Mouse (Mus musculus): ENCODE data around the gene Klhdc3. TPM values are rescaled to one million over a fixed set of nuclear protein-coding genes. Genes with fewer than 3 reads are reported as not detected.
A peak's percentile ranks its signal among the peaks of the same experiment; 100 is the strongest.

Klhdc3 gene
- polyA plus RNA-seq, 1 experiment from 2014 or later: 122 TPM

DNA sequence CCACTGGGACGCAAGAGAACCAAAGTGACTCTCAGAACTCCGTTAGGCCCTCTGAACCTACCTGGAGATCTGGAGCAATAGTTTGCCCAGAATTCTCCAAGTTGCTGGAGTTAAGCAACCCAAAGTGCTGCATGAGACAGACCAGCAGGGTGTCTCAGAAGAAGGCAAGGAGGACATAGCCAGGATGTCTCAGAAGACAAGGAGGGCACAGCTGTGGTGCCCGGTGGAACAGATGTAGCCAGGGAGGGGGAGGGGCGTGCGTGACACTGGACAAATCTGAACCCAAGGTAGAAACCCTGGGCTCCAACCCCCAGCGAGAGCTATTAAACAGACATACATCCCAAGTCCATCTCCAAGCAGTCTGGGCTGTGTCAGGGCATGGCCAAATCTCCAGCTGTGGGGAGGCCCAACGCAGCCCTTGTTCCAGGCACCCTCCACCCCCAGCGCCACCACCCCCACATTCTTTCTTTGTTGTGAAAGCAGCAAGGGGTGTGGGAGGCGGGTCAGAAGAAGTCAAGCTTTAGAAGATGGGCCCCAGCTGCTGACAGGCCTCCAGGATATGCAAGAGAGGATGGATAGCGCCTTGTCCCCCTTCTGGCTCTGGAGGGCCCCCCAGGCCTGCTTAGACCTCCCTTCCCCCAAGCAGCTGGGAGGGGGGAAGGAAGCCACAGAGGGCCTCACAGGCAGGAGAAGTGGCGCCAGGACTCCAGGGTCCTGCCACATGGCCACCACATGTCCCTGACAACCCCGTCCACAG, 50.9 kb downstream of the Klhdc3 start:
- Histone ChIP-seq H3K27me3 (no peaks in the 10 kb centered on the region), H3K4me1 (peaks cover 52% of the 10 kb centered on the region), H3K9me3 (no peaks in the 10 kb centered on the region), H3K4me2 (peak overlapping the region; percentile 71), H3K9ac (peak overlapping the region; percentile 99), H3K27ac (peak overlapping the region; percentile 99), H3K4me3 (peak overlapping the region; percentile 97), H3K36me3 (0 out of 2 replicates have a peak, but pooled peaks cover 5% of the 10 kb centered on the region)
- 9% methylated on average over 12 of the region's 12 CpGs for WGBS
- peak; percentile 92 for ATAC-seq (ENCODE audit: borderline replicate concordance, extremely low read depth, low FRiP score, low TSS enrichment)

DNA sequence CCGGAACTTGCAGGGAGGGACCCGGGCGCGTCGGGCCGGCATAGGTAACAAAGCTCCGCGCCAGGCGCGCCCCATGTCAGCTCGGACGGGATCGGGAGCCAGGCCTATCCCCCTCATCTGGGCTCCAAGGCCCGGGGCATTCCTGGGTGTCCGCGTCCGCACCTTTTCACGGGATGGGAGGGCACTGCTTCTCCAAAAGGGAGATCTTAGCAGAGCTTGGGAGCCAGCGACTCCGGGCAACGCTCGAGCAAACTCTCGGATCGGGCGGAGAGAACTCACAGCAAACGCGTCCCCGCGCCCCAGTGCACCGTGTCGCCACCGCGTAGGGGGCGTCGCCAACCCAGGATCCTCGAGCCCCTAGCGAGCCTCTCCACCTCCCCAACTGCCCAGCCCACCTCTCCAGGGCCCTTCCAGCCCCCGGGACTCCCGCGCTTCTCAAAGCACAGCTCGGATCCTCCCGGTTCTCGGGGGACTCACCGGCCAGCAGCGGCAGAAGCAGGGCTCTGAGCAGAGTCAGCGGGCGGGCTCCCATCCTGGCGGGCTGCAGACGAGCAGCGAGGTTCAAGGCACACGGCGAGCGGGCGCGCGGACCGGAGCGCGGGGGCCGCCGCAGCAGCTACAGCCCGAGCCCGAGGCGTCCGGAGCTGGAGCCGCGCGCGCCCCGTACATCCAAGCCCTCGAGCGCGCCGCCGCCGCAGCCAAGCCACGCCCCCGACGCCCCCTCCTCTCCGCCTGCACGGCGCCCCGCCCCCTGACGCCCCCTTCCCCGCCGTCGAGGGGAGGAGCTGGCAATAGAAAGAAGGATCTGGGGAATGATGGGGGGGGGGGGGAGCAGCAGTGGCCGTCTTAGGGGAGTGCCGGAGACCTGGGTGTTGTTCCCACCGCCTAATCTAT, 51.7 kb downstream of the Klhdc3 start, which contains the start of gene Ptk7:
TSS of gene Ptk7 (minus strand) at position 714 of the 894 bp plus-strand sequence.
- H3K9me3 ChIP-seq: no peaks in the 10 kb centered on the region
- 0 out of 2 replicates have a peak, but pooled peaks cover 5% of the 10 kb centered on the region for H3K36me3 ChIP-seq
- peak; percentile 77 for ATAC-seq (ENCODE audit: borderline replicate concordance, extremely low read depth, low FRiP score, low TSS enrichment)
- H3K27me3 ChIP-seq: no peaks in the 10 kb centered on the region
- peak within 1 kb of the TSS; percentile 71 for H3K4me2 ChIP-seq
- peak within 1 kb of the TSS; percentile 99 for H3K9ac ChIP-seq
- WGBS: under 1% methylated on average over 76 of the region's 90 CpGs
- peak within 1 kb of the TSS; percentile 97 for H3K4me3 ChIP-seq
- H3K4me1 ChIP-seq: peaks cover 61% of the 10 kb centered on the region
- peak within 1 kb of the TSS; percentile 99 for H3K27ac ChIP-seq

DNA sequence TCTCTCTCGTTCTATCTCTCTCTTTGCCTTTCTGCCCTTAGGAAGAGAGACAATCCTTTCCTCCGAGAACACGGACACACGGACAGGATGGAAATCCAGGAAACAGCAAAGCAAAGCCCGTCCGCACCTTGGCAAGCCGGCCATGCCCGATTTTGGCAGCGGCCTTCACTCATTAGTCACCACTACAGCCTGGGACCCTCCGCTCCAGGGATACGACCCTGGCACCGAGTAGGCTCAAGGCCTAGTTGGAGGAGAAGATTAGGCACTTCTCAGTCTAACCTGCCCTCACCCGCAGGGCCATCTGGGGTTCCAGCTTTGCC, 52.3 kb downstream of the Klhdc3 start:
- H3K4me3 ChIP-seq: peak overlapping the region; percentile 97
- WGBS: 1% methylated on average over 13 of the region's 13 CpGs
- peak overlapping the region; percentile 71 for H3K4me2 ChIP-seq
- H3K9ac ChIP-seq: peak overlapping the region; percentile 99
- H3K36me3 ChIP-seq: 0 out of 2 replicates have a peak, but pooled peaks cover 5% of the 10 kb centered on the region
- H3K27ac ChIP-seq: peak overlapping the region; percentile 99
- peaks cover 67% of the 10 kb centered on the region for H3K4me1 ChIP-seq
- no peak for ATAC-seq (ENCODE audit: borderline replicate concordance, extremely low read depth, low FRiP score, low TSS enrichment)
- H3K27me3 ChIP-seq: no peaks in the 10 kb centered on the region
- no peaks in the 10 kb centered on the region for H3K9me3 ChIP-seq

DNA sequence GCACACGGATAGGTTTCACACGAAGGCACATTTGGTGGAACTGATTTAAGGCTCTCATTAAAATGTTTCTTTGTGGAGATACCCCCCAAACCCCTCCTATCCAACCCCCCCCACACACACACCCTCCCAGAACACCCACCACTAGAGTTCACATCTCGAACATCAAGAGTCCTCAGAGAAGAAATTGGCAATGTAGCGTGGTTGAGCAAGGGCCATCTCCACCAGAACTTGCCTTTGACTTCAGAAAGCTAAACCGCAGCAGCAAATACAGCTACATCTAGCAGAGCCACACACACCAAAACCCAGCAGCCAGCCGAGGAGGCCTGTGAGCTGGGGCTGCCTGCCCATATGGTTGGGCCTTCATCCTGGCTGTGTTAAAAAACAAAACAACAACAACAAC, 53.3 kb downstream of the Klhdc3 start:
- H3K27ac ChIP-seq: peak overlapping the region; percentile 99
- H3K9me3 ChIP-seq: no peaks in the 10 kb centered on the region
- peak overlapping the region; percentile 99 for H3K9ac ChIP-seq
- H3K4me1 ChIP-seq: peaks cover 76% of the 10 kb centered on the region
- 23% methylated on average over 6 of the region's 6 CpGs for WGBS
- H3K27me3 ChIP-seq: no peaks in the 10 kb centered on the region
- peak overlapping the region; percentile 97 for H3K4me3 ChIP-seq
- H3K36me3 ChIP-seq: 0 out of 2 replicates have a peak, but pooled peaks cover 5% of the 10 kb centered on the region
- H3K4me2 ChIP-seq: peak overlapping the region; percentile 71
- ATAC-seq (ENCODE audit: borderline replicate concordance, extremely low read depth, low FRiP score, low TSS enrichment): no peak

DNA sequence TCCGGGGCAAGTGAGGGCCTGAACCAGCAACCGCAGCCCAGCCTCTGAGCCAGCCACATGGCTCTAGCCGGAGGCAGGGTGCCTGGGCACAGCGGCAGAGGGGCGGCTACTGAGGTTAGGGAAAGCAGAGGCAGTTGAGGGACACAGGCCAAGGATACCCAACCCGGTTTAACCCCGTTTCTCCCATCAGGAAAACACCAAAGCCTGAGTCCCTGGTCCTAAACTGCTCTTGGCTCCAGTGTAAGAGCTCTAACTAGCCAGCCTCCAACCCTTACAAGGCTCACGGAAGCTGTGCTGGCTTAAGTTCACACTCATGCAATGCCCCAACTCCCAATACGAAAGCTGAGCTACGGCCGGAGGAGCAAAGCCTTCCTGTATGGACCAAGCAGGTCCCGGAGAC, 56.1 kb downstream of the Klhdc3 start:
- H3K4me3 ChIP-seq: peak overlapping the region; percentile 19
- peak overlapping the region; percentile 21 for H3K9ac ChIP-seq
- 37% methylated on average over 12 of the region's 12 CpGs for WGBS

More for the DNA sequence above, 56.1 kb downstream of the Klhdc3 start:
- no peaks in the 10 kb centered on the region for H3K27me3 ChIP-seq
- H3K9me3 ChIP-seq: no peaks in the 10 kb centered on the region
- peaks cover 84% of the 10 kb centered on the region for H3K4me1 ChIP-seq
- peak overlapping the region; percentile 53 for H3K4me2 ChIP-seq
- ATAC-seq (ENCODE audit: borderline replicate concordance, extremely low read depth, low FRiP score, low TSS enrichment): no peak
- peak overlapping the region; percentile 85 for H3K27ac ChIP-seq
- no peaks in the 10 kb centered on the region for H3K36me3 ChIP-seq

Other genes with a start within 250 kb of the Klhdc3 start
- 0.29 TPM in 1 of 2 replicates, not detected in the other for gene Slc22a7, start 242.5 kb downstream of the Klhdc3 start, polyA plus RNA-seq (2015; fragmentation: Nextera tagmentation; extraction: Ambion mirVana)
- 0.04 and 0.11 TPM in 2 replicates for gene Ttbk1, start 193.2 kb downstream of the Klhdc3 start, polyA plus RNA-seq (2015; fragmentation: Nextera tagmentation; extraction: Ambion mirVana)
- 43.0 and 51.3 TPM in 2 replicates for gene Dnph1, start 184.2 kb downstream of the Klhdc3 start, polyA plus RNA-seq (2015; fragmentation: Nextera tagmentation; extraction: Ambion mirVana)
- gene Cul9, start 134.5 kb downstream of the Klhdc3 start, polyA plus RNA-seq (2015; fragmentation: Nextera tagmentation; extraction: Ambion mirVana): 2.9 and 3.4 TPM in 2 replicates
- 10.4 and 10.7 TPM in 2 replicates for gene Srf, start 124.7 kb downstream of the Klhdc3 start, polyA plus RNA-seq (2015; fragmentation: Nextera tagmentation; extraction: Ambion mirVana)
- gene Ptk7, start 51.4 kb downstream of the Klhdc3 start, polyA plus RNA-seq (2015; fragmentation: Nextera tagmentation; extraction: Ambion mirVana): 134 and 142 TPM in 2 replicates
- gene Klc4, start 34.9 kb downstream of the Klhdc3 start, polyA plus RNA-seq (2015; fragmentation: Nextera tagmentation; extraction: Ambion mirVana): 24.9 and 25.8 TPM in 2 replicates
- gene Mrpl2, start 34.7 kb downstream of the Klhdc3 start, polyA plus RNA-seq (2015; fragmentation: Nextera tagmentation; extraction: Ambion mirVana): 106 TPM in 2 replicates
- gene Cul7, start 30.6 kb downstream of the Klhdc3 start, polyA plus RNA-seq (2015; fragmentation: Nextera tagmentation; extraction: Ambion mirVana): 48.2 and 49.5 TPM in 2 replicates
- 55.1 and 56.2 TPM in 2 replicates for gene Rrp36, start 6.6 kb downstream of the Klhdc3 start, polyA plus RNA-seq (2015; fragmentation: Nextera tagmentation; extraction: Ambion mirVana)
- gene Mea1, start 2.1 kb downstream of the Klhdc3 start, polyA plus RNA-seq (2015; fragmentation: Nextera tagmentation; extraction: Ambion mirVana): 128 and 134 TPM in 2 replicates
- gene Ppp2r5d, start 24.2 kb upstream of the Klhdc3 start, polyA plus RNA-seq (2015; fragmentation: Nextera tagmentation; extraction: Ambion mirVana): 96.0 and 102 TPM in 2 replicates
- 27.7 and 28.6 TPM in 2 replicates for gene Pex6, start 30.5 kb upstream of the Klhdc3 start, polyA plus RNA-seq (2015; fragmentation: Nextera tagmentation; extraction: Ambion mirVana)
- 1.3 and 1.8 TPM in 2 replicates for gene Gnmt, start 48.3 kb upstream of the Klhdc3 start, polyA plus RNA-seq (2015; fragmentation: Nextera tagmentation; extraction: Ambion mirVana)
- 83.0 and 83.6 TPM in 2 replicates for gene Cnpy3, start 71.3 kb upstream of the Klhdc3 start, polyA plus RNA-seq (2015; fragmentation: Nextera tagmentation; extraction: Ambion mirVana)
- 1.3 and 8.2 TPM in 2 replicates for gene Ptcra, start 82.8 kb upstream of the Klhdc3 start, polyA plus RNA-seq (2015; fragmentation: Nextera tagmentation; extraction: Ambion mirVana)
- gene 2310039H08Rik, start 91.7 kb upstream of the Klhdc3 start, polyA plus RNA-seq (2015; fragmentation: Nextera tagmentation; extraction: Ambion mirVana): 62.2 and 63.9 TPM in 2 replicates
- 171 and 175 TPM in 2 replicates for gene Rpl7l1, start 101.8 kb upstream of the Klhdc3 start, polyA plus RNA-seq (2015; fragmentation: Nextera tagmentation; extraction: Ambion mirVana)
- 3.5 and 4.0 TPM in 2 replicates for gene Bicral, start 177.6 kb upstream of the Klhdc3 start, polyA plus RNA-seq (2015; fragmentation: Nextera tagmentation; extraction: Ambion mirVana)
- 53.1 and 58.1 TPM in 2 replicates for gene Tbcc, start 209.8 kb upstream of the Klhdc3 start, polyA plus RNA-seq (2015; fragmentation: Nextera tagmentation; extraction: Ambion mirVana)
- not detected in 2 replicates for gene Prph2, start 229.5 kb upstream of the Klhdc3 start, polyA plus RNA-seq (2015; fragmentation: Nextera tagmentation; extraction: Ambion mirVana)

All from lung, embryonic 15.5 days (tissue).